Mouse (Mus musculus): ENCODE results near the gene Myf5. TPM values are rescaled to one million over a fixed set of nuclear protein-coding genes. Genes with fewer than 3 reads are reported as not detected.

Myf5 gene
- polyA plus RNA-seq, 1 experiment from 2014 or later, result 0.42 TPM

- H3K36me3 ChIP-seq (ENCODE audit: control insufficient read depth, insufficient read depth, low read length), result no peaks in the 10 kb centered on the region
- WGBS, result 70% methylated on average over 5 of the region's 5 CpGs
- H3K9me3 ChIP-seq (ENCODE audit: control insufficient read depth, low read depth, low read length), result no peaks in the 10 kb centered on the region
- H3K27me3 ChIP-seq (ENCODE audit: control insufficient read depth, insufficient read depth, low read length), result no peaks in the 10 kb centered on the region
- H3K9ac ChIP-seq (replicated peaks; ENCODE audit: low read depth, low read length), result no peak overlapping the region
- H3K4me3 ChIP-seq (ENCODE audit: low read depth, low read length), result no peak overlapping the region
- no peaks in the 10 kb centered on the region for H3K4me1 ChIP-seq (ENCODE audit: control insufficient read depth, insufficient read depth, low read length)
- no peak for ATAC-seq (ENCODE audit: insufficient number of reproducible peaks, insufficient read depth, low FRiP score, low read depth)
- no peak overlapping the region for H3K4me2 ChIP-seq (replicated peaks; ENCODE audit: low read depth, low read length)
- H3K27ac ChIP-seq (ENCODE audit: low read length), result no peak overlapping the region
Observed at GRCm38 (mm10) chr10:107471712-107472111, 14.2 kb downstream of the Myf5 start.

GRCm38 (mm10) chr10:107467819-107468218, 18.1 kb downstream of the Myf5 start:
- H3K4me3 ChIP-seq (ENCODE audit: low read depth, low read length), result no peak overlapping the region
- no peaks in the 10 kb centered on the region for H3K27me3 ChIP-seq (ENCODE audit: control insufficient read depth, insufficient read depth, low read length)
- H3K36me3 ChIP-seq (ENCODE audit: control insufficient read depth, insufficient read depth, low read length), result no peaks in the 10 kb centered on the region
- ATAC-seq (ENCODE audit: insufficient number of reproducible peaks, insufficient read depth, low FRiP score, low read depth), result no peak
- no peak overlapping the region for H3K9ac ChIP-seq (replicated peaks; ENCODE audit: low read depth, low read length)
- H3K9me3 ChIP-seq (ENCODE audit: control insufficient read depth, low read depth, low read length), result no peaks in the 10 kb centered on the region
- H3K4me2 ChIP-seq (replicated peaks; ENCODE audit: low read depth, low read length), result no peak overlapping the region
- WGBS, result 66% methylated on average over 7 of the region's 7 CpGs
- H3K4me1 ChIP-seq (ENCODE audit: control insufficient read depth, insufficient read depth, low read length), result no peaks in the 10 kb centered on the region
- H3K27ac ChIP-seq (ENCODE audit: low read length), result no peak overlapping the region

GRCm38 (mm10) chr10:107449496-107450330, 36.2 kb downstream of the Myf5 start:
- Histone ChIP-seq H3K27ac (ENCODE audit: low read length) (no peak overlapping the region), H3K27me3 (ENCODE audit: control insufficient read depth, insufficient read depth, low read length) (no peaks in the 10 kb centered on the region), H3K9ac (replicated peaks; ENCODE audit: low read depth, low read length) (no peak overlapping the region), H3K4me2 (replicated peaks; ENCODE audit: low read depth, low read length) (no peak overlapping the region), H3K4me1 (ENCODE audit: control insufficient read depth, insufficient read depth, low read length) (no peaks in the 10 kb centered on the region), H3K4me3 (ENCODE audit: low read depth, low read length) (no peak overlapping the region), H3K36me3 (ENCODE audit: control insufficient read depth, insufficient read depth, low read length) (no peaks in the 10 kb centered on the region), H3K9me3 (ENCODE audit: control insufficient read depth, low read depth, low read length) (no peaks in the 10 kb centered on the region)
- WGBS, result 85% methylated on average over 5 of the region's 5 CpGs
- ATAC-seq (ENCODE audit: insufficient number of reproducible peaks, insufficient read depth, low FRiP score, low read depth), result no peak

DNA sequence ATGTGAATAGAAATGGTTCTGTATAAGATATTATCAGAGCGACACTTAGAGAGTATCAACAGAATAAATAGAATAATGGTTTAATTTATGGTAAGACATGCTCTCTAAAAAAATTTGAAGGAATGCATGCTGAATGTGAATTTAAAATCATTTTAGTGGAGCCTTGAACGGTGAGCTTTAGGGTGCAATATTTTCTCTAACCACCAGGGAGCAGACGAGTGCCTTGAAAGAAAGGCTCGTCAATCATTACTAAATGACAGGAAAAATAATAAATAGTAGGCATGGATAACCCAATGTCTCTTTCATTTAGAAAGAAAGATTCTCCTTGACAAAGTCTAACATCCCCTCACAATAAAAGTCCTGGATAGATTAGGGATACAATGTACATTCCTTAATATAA, 43.2 kb downstream of the Myf5 start:
- H3K4me3 ChIP-seq (ENCODE audit: low read depth, low read length), result no peak overlapping the region
- no peak overlapping the region for H3K9ac ChIP-seq (replicated peaks; ENCODE audit: low read depth, low read length)
- H3K9me3 ChIP-seq (ENCODE audit: control insufficient read depth, low read depth, low read length), result no peaks in the 10 kb centered on the region
- no peaks in the 10 kb centered on the region for H3K27me3 ChIP-seq (ENCODE audit: control insufficient read depth, insufficient read depth, low read length)
- no peaks in the 10 kb centered on the region for H3K36me3 ChIP-seq (ENCODE audit: control insufficient read depth, insufficient read depth, low read length)
- WGBS, result 15% methylated on average over 4 of the region's 4 CpGs
- H3K4me1 ChIP-seq (ENCODE audit: control insufficient read depth, insufficient read depth, low read length), result no peaks in the 10 kb centered on the region
- H3K27ac ChIP-seq (ENCODE audit: low read length), result no peak overlapping the region
- ATAC-seq (ENCODE audit: insufficient number of reproducible peaks, insufficient read depth, low FRiP score, low read depth), result no peak
- H3K4me2 ChIP-seq (replicated peaks; ENCODE audit: low read depth, low read length), result no peak overlapping the region

DNA sequence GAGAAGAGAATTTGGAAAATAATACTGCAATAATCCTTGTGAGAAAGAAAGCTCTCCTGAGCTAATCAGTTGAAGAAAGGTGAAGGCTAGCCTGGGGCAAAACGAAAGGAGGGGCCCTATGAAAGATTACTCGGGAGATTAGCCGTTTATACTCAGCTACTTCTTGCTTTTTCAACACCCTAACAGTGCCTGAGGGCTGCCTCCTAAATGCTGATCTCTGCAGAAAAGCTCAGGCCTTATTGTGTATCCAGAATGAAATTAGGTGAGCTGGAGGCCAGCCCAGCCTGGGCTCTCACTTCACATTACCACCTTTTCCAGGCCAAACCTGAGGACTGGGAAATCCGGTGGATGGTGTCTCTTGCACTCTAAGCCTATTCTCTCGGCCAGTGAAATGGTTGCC, 49.0 kb downstream of the Myf5 start:
- H3K4me2 ChIP-seq (replicated peaks; ENCODE audit: low read depth, low read length), result no peak overlapping the region
- 61% methylated on average over 5 of the region's 5 CpGs for WGBS
- H3K27me3 ChIP-seq (ENCODE audit: control insufficient read depth, insufficient read depth, low read length), result no peaks in the 10 kb centered on the region
- no peak overlapping the region for H3K27ac ChIP-seq (ENCODE audit: low read length)
- H3K4me3 ChIP-seq (ENCODE audit: low read depth, low read length), result no peak overlapping the region
- H3K36me3 ChIP-seq (ENCODE audit: control insufficient read depth, insufficient read depth, low read length), result no peaks in the 10 kb centered on the region
- H3K9me3 ChIP-seq (ENCODE audit: control insufficient read depth, low read depth, low read length), result no peaks in the 10 kb centered on the region
- no peak for ATAC-seq (ENCODE audit: insufficient number of reproducible peaks, insufficient read depth, low FRiP score, low read depth)
- H3K9ac ChIP-seq (replicated peaks; ENCODE audit: low read depth, low read length), result no peak overlapping the region
- H3K4me1 ChIP-seq (ENCODE audit: control insufficient read depth, insufficient read depth, low read length), result no peaks in the 10 kb centered on the region

Small RNA genes lying within 50 kb of the gene (microRNA-seq; reads per million reads assigned to microRNA genes)
- not detected for gene Gm44403

Other genes with a start within 250 kb of the Myf5 start
- 6.4 and 8.1 TPM in 2 replicates for gene Lin7a, start 214.4 kb downstream of the Myf5 start, polyA plus RNA-seq (2014; fragmentation: Nextera tagmentation; extraction: Ambion mirVana)
- not detected in 2 replicates for gene Myf6, start 8.6 kb upstream of the Myf5 start, polyA plus RNA-seq (2014; fragmentation: Nextera tagmentation; extraction: Ambion mirVana)
- 0.10 and 0.14 TPM in 2 replicates for gene Ptprq, start 233.9 kb upstream of the Myf5 start, polyA plus RNA-seq (2014; fragmentation: Nextera tagmentation; extraction: Ambion mirVana)